Mouse (Mus musculus): ENCODE data around the gene Tnf. TPM values are rescaled to one million over a fixed set of nuclear protein-coding genes. Genes with fewer than 3 reads are reported as not detected.

The Tnf gene
- polyA plus RNA-seq, 1 experiment from 2014 or later, result 0.12 TPM

- H3K27ac ChIP-seq (replicated peaks), result no peak overlapping the region
- peaks cover 100% of the 10 kb centered on the region for H3K36me3 ChIP-seq
- ATAC-seq (ENCODE audit: extremely low read depth, insufficient number of reproducible peaks, low FRiP score, low TSS enrichment), result no peak
- H3K4me2 ChIP-seq, result no peak overlapping the region
- H3K4me3 ChIP-seq, result no peak overlapping the region
- H3K4me1 ChIP-seq, result peaks cover 21% of the 10 kb centered on the region
- no peaks in the 10 kb centered on the region for H3K9me3 ChIP-seq
- H3K27me3 ChIP-seq (replicated peaks), result no peaks in the 10 kb centered on the region
- 91% methylated on average over 8 of the region's 8 CpGs for WGBS
- 0 out of 2 replicates have a peak overlapping the region, but pooled peaks have one; percentile 14 for H3K9ac ChIP-seq
These were observed 44.1 kb downstream of the Tnf start for GRCm38 (mm10) chr17:35157661-35158175.

GRCm38 (mm10) chr17:35157254-35157653 is 44.6 kb downstream of the Tnf start:
- Histone ChIP-seq H3K9ac (no peak overlapping the region), H3K4me2 (no peak overlapping the region), H3K9me3 (no peaks in the 10 kb centered on the region), H3K4me3 (no peak overlapping the region), H3K27ac (replicated peaks) (no peak overlapping the region), H3K4me1 (peaks cover 16% of the 10 kb centered on the region), H3K36me3 (peaks cover 100% of the 10 kb centered on the region), H3K27me3 (replicated peaks) (no peaks in the 10 kb centered on the region)
- WGBS, result 81% methylated on average over 8 of the region's 8 CpGs
- ATAC-seq (ENCODE audit: extremely low read depth, insufficient number of reproducible peaks, low FRiP score, low TSS enrichment), result no peak

GRCm38 (mm10) chr17:35156461-35157200 is 45.2 kb downstream of the Tnf start:
- H3K36me3 ChIP-seq, result peaks cover 100% of the 10 kb centered on the region
- ATAC-seq (ENCODE audit: extremely low read depth, insufficient number of reproducible peaks, low FRiP score, low TSS enrichment), result no peak
- WGBS, result 85% methylated on average over 33 of the region's 33 CpGs

GRCm38 (mm10) chr17:35155451-35155850 is 46.4 kb downstream of the Tnf start:
- no peaks in the 10 kb centered on the region for H3K4me1 ChIP-seq
- no peak overlapping the region for H3K27ac ChIP-seq (replicated peaks)
- peaks cover 99% of the 10 kb centered on the region for H3K36me3 ChIP-seq
- H3K9ac ChIP-seq, result no peak overlapping the region
- ATAC-seq (ENCODE audit: extremely low read depth, insufficient number of reproducible peaks, low FRiP score, low TSS enrichment), result no peak
- H3K4me3 ChIP-seq, result no peak overlapping the region
- H3K27me3 ChIP-seq (replicated peaks), result no peaks in the 10 kb centered on the region
- H3K4me2 ChIP-seq, result no peak overlapping the region
- no peaks in the 10 kb centered on the region for H3K9me3 ChIP-seq
- WGBS, result 86% methylated on average over 12 of the region's 12 CpGs

More at GRCm38 (mm10) chr17:35156461-35157200, 45.2 kb downstream of the Tnf start:
- H3K27ac ChIP-seq (replicated peaks), result no peak overlapping the region
- H3K9me3 ChIP-seq, result no peaks in the 10 kb centered on the region
- no peak overlapping the region for H3K4me2 ChIP-seq
- H3K4me3 ChIP-seq, result no peak overlapping the region
- H3K9ac ChIP-seq, result no peak overlapping the region
- H3K27me3 ChIP-seq (replicated peaks), result no peaks in the 10 kb centered on the region
- H3K4me1 ChIP-seq, result peaks cover 10% of the 10 kb centered on the region

GRCm38 (mm10) chr17:35154616-35155015 is 47.2 kb downstream of the Tnf start:
- H3K4me2 ChIP-seq, result no peak overlapping the region
- no peak overlapping the region for H3K9ac ChIP-seq
- no peak overlapping the region for H3K4me3 ChIP-seq
- H3K27ac ChIP-seq (replicated peaks), result no peak overlapping the region
- H3K36me3 ChIP-seq, result peaks cover 99% of the 10 kb centered on the region
- 82% methylated on average over 7 of the region's 7 CpGs for WGBS
- H3K9me3 ChIP-seq, result no peaks in the 10 kb centered on the region
- H3K4me1 ChIP-seq, result no peaks in the 10 kb centered on the region
- no peak for ATAC-seq (ENCODE audit: extremely low read depth, insufficient number of reproducible peaks, low FRiP score, low TSS enrichment)
- H3K27me3 ChIP-seq (replicated peaks), result no peaks in the 10 kb centered on the region

- H3K4me3 ChIP-seq, result no peak overlapping the region
- 80% methylated on average over 4 of the region's 4 CpGs for WGBS
- H3K9ac ChIP-seq, result no peak overlapping the region
- no peaks in the 10 kb centered on the region for H3K4me1 ChIP-seq
- ATAC-seq (ENCODE audit: extremely low read depth, insufficient number of reproducible peaks, low FRiP score, low TSS enrichment), result no peak
- H3K4me2 ChIP-seq, result no peak overlapping the region
- no peaks in the 10 kb centered on the region for H3K27me3 ChIP-seq (replicated peaks)
- no peaks in the 10 kb centered on the region for H3K9me3 ChIP-seq
- H3K27ac ChIP-seq (replicated peaks), result no peak overlapping the region
- H3K36me3 ChIP-seq, result peaks cover 99% of the 10 kb centered on the region
These were observed 47.9 kb downstream of the Tnf start for GRCm38 (mm10) chr17:35153931-35154330.

- Histone ChIP-seq H3K27me3 (replicated peaks) (no peaks in the 10 kb centered on the region), H3K4me1 (no peaks in the 10 kb centered on the region), H3K4me2 (no peak overlapping the region), H3K9me3 (no peaks in the 10 kb centered on the region), H3K36me3 (peaks cover 99% of the 10 kb centered on the region), H3K4me3 (no peak overlapping the region), H3K27ac (replicated peaks) (no peak overlapping the region), H3K9ac (no peak overlapping the region)
- 72% methylated on average over 9 of the region's 9 CpGs for WGBS
- ATAC-seq (ENCODE audit: extremely low read depth, insufficient number of reproducible peaks, low FRiP score, low TSS enrichment), result no peak
These were observed 48.7 kb downstream of the Tnf start for GRCm38 (mm10) chr17:35153077-35153476.

- Histone ChIP-seq H3K9me3 (no peaks in the 10 kb centered on the region), H3K4me2 (no peak overlapping the region), H3K4me3 (no peak overlapping the region), H3K9ac (no peak overlapping the region), H3K27ac (replicated peaks) (no peak overlapping the region), H3K36me3 (peaks cover 99% of the 10 kb centered on the region), H3K4me1 (no peaks in the 10 kb centered on the region), H3K27me3 (replicated peaks) (no peaks in the 10 kb centered on the region)
- ATAC-seq (ENCODE audit: extremely low read depth, insufficient number of reproducible peaks, low FRiP score, low TSS enrichment), result no peak
- WGBS, result 92% methylated on average over 4 of the region's 4 CpGs
These were observed 49.7 kb downstream of the Tnf start for GRCm38 (mm10) chr17:35152121-35152520.

Small RNAs within 50 kb of the gene (microRNA-seq; reads per million reads assigned to microRNA genes)
- gene Mir6973a (not detected), gene Mir6974 (not detected), gene Mir6975 (3.1 reads per million, percentile 12 among the genes with 10 or more reads in this experiment), gene Mir8094 (1.0 reads per million)

Other genes with a start within 250 kb of the Tnf start
- gene Hspa1b, start 242.8 kb downstream of the Tnf start, polyA plus RNA-seq (2015; fragmentation: Nextera tagmentation; extraction: Ambion mirVana), result 0.19 and 0.20 TPM in 2 replicates
- gene Gm20481, start 232.1 kb downstream of the Tnf start, polyA plus RNA-seq (2015; fragmentation: Nextera tagmentation; extraction: Ambion mirVana), result not detected in 2 replicates
- gene Hspa1a, start 229.9 kb downstream of the Tnf start, polyA plus RNA-seq (2015; fragmentation: Nextera tagmentation; extraction: Ambion mirVana), result 3.9 TPM in 2 replicates
- 2.1 and 2.2 TPM in 2 replicates for gene Hspa1l, start 229.3 kb downstream of the Tnf start, polyA plus RNA-seq (2015; fragmentation: Nextera tagmentation; extraction: Ambion mirVana)
- 145 and 153 TPM in 2 replicates for gene Lsm2, start 220.1 kb downstream of the Tnf start, polyA plus RNA-seq (2015; fragmentation: Nextera tagmentation; extraction: Ambion mirVana)
- 59.9 and 63.0 TPM in 2 replicates for gene Vars, start 201.0 kb downstream of the Tnf start, polyA plus RNA-seq (2015; fragmentation: Nextera tagmentation; extraction: Ambion mirVana)
- 0.45 and 0.52 TPM in 2 replicates for gene Vwa7, start 185.4 kb downstream of the Tnf start, polyA plus RNA-seq (2015; fragmentation: Nextera tagmentation; extraction: Ambion mirVana)
- 3.2 and 4.2 TPM in 2 replicates for gene Sapcd1, start 174.0 kb downstream of the Tnf start, polyA plus RNA-seq (2015; fragmentation: Nextera tagmentation; extraction: Ambion mirVana)
- 4.0 and 4.1 TPM in 2 replicates for gene Msh5, start 155.3 kb downstream of the Tnf start, polyA plus RNA-seq (2015; fragmentation: Nextera tagmentation; extraction: Ambion mirVana)
- gene Clic1, start 152.0 kb downstream of the Tnf start, polyA plus RNA-seq (2015; fragmentation: Nextera tagmentation; extraction: Ambion mirVana), result 351 and 389 TPM in 2 replicates
- gene Ddah2, start 143.0 kb downstream of the Tnf start, polyA plus RNA-seq (2015; fragmentation: Nextera tagmentation; extraction: Ambion mirVana), result 194 and 207 TPM in 2 replicates
- not detected in 2 replicates for gene Ly6g6c, start 136.6 kb downstream of the Tnf start, polyA plus RNA-seq (2015; fragmentation: Nextera tagmentation; extraction: Ambion mirVana)
- 0.92 and 1.4 TPM in 2 replicates for gene Mpig6b, start 135.8 kb downstream of the Tnf start, polyA plus RNA-seq (2015; fragmentation: Nextera tagmentation; extraction: Ambion mirVana)
- gene Ly6g6e, start 125.1 kb downstream of the Tnf start, polyA plus RNA-seq (2015; fragmentation: Nextera tagmentation; extraction: Ambion mirVana), result 0.36 and 0.62 TPM in 2 replicates
- gene Ly6g6d, start 123.9 kb downstream of the Tnf start, polyA plus RNA-seq (2015; fragmentation: Nextera tagmentation; extraction: Ambion mirVana), result 1.7 and 1.9 TPM in 2 replicates
- gene Ly6g6f, start 116.4 kb downstream of the Tnf start, polyA plus RNA-seq (2015; fragmentation: Nextera tagmentation; extraction: Ambion mirVana), result 0.73 and 1.0 TPM in 2 replicates
- gene Abhd16a, start 112.7 kb downstream of the Tnf start, polyA plus RNA-seq (2015; fragmentation: Nextera tagmentation; extraction: Ambion mirVana), result 67.0 and 69.5 TPM in 2 replicates
- not detected in 2 replicates for gene Ly6g5c, start 93.7 kb downstream of the Tnf start, polyA plus RNA-seq (2015; fragmentation: Nextera tagmentation; extraction: Ambion mirVana)
- gene Ly6g5b, start 86.6 kb downstream of the Tnf start, polyA plus RNA-seq (2015; fragmentation: Nextera tagmentation; extraction: Ambion mirVana), result 0.40 and 0.80 TPM in 2 replicates
- gene Gpank1, start 80.6 kb downstream of the Tnf start, polyA plus RNA-seq (2015; fragmentation: Nextera tagmentation; extraction: Ambion mirVana), result 10.7 and 14.1 TPM in 2 replicates
- 215 and 231 TPM in 2 replicates for gene Csnk2b, start 80.0 kb downstream of the Tnf start, polyA plus RNA-seq (2015; fragmentation: Nextera tagmentation; extraction: Ambion mirVana)
- 8.7 and 9.7 TPM in 2 replicates for gene D17H6S53E, start 75.6 kb downstream of the Tnf start, polyA plus RNA-seq (2015; fragmentation: Nextera tagmentation; extraction: Ambion mirVana)
- gene Apom, start 70.0 kb downstream of the Tnf start, polyA plus RNA-seq (2015; fragmentation: Nextera tagmentation; extraction: Ambion mirVana), result 2.2 and 19.0 TPM in 2 replicates
- 45.1 and 46.1 TPM in 2 replicates for gene Bag6, start 66.8 kb downstream of the Tnf start, polyA plus RNA-seq (2015; fragmentation: Nextera tagmentation; extraction: Ambion mirVana)
- gene Prrc2a, start 37.1 kb downstream of the Tnf start, polyA plus RNA-seq (2015; fragmentation: Nextera tagmentation; extraction: Ambion mirVana), result 124 and 130 TPM in 2 replicates
- 6.5 and 7.8 TPM in 2 replicates for gene Aif1, start 25.9 kb downstream of the Tnf start, polyA plus RNA-seq (2015; fragmentation: Nextera tagmentation; extraction: Ambion mirVana)
- gene Lst1, start 13.6 kb downstream of the Tnf start, polyA plus RNA-seq (2015; fragmentation: Nextera tagmentation; extraction: Ambion mirVana), result 8.6 and 9.9 TPM in 2 replicates
- gene Ltb, start 7.6 kb downstream of the Tnf start, polyA plus RNA-seq (2015; fragmentation: Nextera tagmentation; extraction: Ambion mirVana), result 0.64 TPM in 1 of 2 replicates, not detected in the other
- gene Lta, start 3.3 kb upstream of the Tnf start, polyA plus RNA-seq (2015; fragmentation: Nextera tagmentation; extraction: Ambion mirVana), result not detected in 2 replicates
- gene Gm16181, start 18.8 kb upstream of the Tnf start, polyA plus RNA-seq (2015; fragmentation: Nextera tagmentation; extraction: Ambion mirVana), result not detected in 2 replicates
- 10.6 and 10.7 TPM in 2 replicates for gene Atp6v1g2, start 31.7 kb upstream of the Tnf start, polyA plus RNA-seq (2015; fragmentation: Nextera tagmentation; extraction: Ambion mirVana)
- gene Nfkbil1, start 33.8 kb upstream of the Tnf start, polyA plus RNA-seq (2015; fragmentation: Nextera tagmentation; extraction: Ambion mirVana), result 7.6 and 8.1 TPM in 2 replicates
- 279 TPM in 2 replicates for gene Ddx39b, start 39.7 kb upstream of the Tnf start, polyA plus RNA-seq (2015; fragmentation: Nextera tagmentation; extraction: Ambion mirVana)
- gene H2-D1, start 60.7 kb upstream of the Tnf start, polyA plus RNA-seq (2015; fragmentation: Nextera tagmentation; extraction: Ambion mirVana), result 43.4 and 48.6 TPM in 2 replicates
- 0.19 and 0.29 TPM in 2 replicates for gene H2-Q1, start 118.4 kb upstream of the Tnf start, polyA plus RNA-seq (2015; fragmentation: Nextera tagmentation; extraction: Ambion mirVana)
- gene H2-Q2, start 140.2 kb upstream of the Tnf start, polyA plus RNA-seq (2015; fragmentation: Nextera tagmentation; extraction: Ambion mirVana), result 3.3 and 3.4 TPM in 2 replicates
- gene H2-Q4, start 177.6 kb upstream of the Tnf start, polyA plus RNA-seq (2015; fragmentation: Nextera tagmentation; extraction: Ambion mirVana), result 2.6 and 2.9 TPM in 2 replicates
- 0.23 and 0.61 TPM in 2 replicates for gene H2-Q6, start 222.8 kb upstream of the Tnf start, polyA plus RNA-seq (2015; fragmentation: Nextera tagmentation; extraction: Ambion mirVana)
- gene H2-Q7, start 237.1 kb upstream of the Tnf start, polyA plus RNA-seq (2015; fragmentation: Nextera tagmentation; extraction: Ambion mirVana), result 1.2 and 2.1 TPM in 2 replicates